Mouse (Mus musculus) fibroblast of lung, adult 2 months (primary cell): ENCODE measurements at regions not wholly inside any gene's neighbourhood (a gene's known extent, or its start where the extent isn't known, plus 50 kb on each side); places are given as distances from the start of the nearest gene placed in this dataset.
"Not testable (repeated sequence)": the region's sequence is repeated elsewhere in the genome, so short reads cannot be mapped to it uniquely, and the experiment has no call there.

ENCODE experiments used
- DNase-seq: peaks from one replicate; pipeline ENCODE4 v3.0.0-alpha.2; 2011; ENCODE audit warnings: low read depth

- DNase-seq = no peak
Observed at GRCm38 (mm10) chrX:95366995-95367394, 77.7 kb downstream of the Amer1 start.

DNA sequence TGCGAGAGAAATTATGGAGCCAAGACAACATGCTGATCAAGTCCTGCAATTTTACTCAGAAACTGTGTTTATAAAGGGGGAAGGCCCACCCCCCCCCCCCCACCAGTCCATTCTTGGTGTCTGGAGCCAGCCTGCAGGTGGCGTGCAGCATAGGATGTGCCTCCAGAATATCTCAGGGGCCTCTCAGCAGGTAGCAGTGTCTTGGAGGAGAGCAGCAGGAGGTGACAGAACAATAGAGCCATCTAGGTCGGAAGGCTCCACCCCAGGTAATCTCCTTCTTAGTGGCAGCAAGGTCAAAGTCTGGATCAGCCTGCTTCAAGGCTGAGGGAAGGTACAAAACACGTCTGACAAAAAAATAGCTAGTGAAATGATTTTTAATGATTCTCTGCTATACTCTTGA is 79.3 kb downstream of the Amer1 start:
- DNase-seq = not testable (repeated sequence)

DNA sequence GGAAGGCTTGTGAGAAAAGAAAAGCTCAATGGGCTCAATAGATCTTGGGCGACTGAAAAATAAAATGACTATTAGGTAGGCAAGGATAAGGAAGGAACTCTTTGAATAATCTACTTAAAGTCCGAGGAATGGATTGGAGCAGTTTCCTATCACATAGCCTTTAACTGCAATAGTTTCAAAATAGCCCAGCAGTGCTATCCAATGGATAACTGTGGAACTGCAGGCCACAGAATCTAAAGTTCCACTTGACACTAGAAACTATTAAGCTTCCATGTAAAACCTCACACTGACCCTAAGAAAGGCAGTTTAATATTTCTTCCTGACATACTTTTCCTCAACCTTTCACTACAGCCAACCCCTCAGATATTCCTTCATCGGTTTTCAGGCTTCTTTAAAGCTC is 85.6 kb downstream of the Amer1 start:
- peak; percentile 6 for DNase-seq
